Mouse (Mus musculus): ENCODE results near the gene Adgrg5.

DNA sequence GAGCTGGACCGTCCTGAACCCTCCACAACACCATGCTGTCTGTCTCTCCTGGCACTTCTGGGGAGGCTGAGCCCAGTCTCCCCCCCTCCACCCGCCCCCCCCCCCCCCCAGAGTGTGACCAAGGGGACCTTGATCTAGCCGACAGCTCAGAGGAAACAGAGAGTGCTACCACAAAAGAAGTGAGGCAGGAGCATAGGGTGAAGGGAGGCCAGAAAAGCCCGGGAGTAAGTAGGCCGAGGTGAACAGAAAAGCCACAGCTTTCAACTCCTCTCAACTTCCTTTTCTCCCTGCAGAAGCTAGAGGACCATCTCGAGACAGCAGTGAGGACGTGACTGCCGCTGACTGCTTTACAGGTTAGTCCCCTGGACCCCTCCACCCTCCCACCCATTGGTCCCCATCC lies at the start of gene Adgrg5:
- TF ChIP-seq POLR2AphosphoS2 (IDR thresholded peaks at IDR 0.05; ENCODE audit: insufficient read length, low read depth) = no peak
- no peak for TF ChIP-seq POLR2A (IDR thresholded peaks at IDR 0.05; ENCODE audit: insufficient read length, low read depth)
- TF ChIP-seq USF1 (IDR thresholded peaks at IDR 0.05; ENCODE audit: low read depth) = no peak
- no peak for TF ChIP-seq E2F4 (IDR thresholded peaks at IDR 0.05; ENCODE audit: insufficient read depth)
- no peak for TF ChIP-seq MYOG (IDR thresholded peaks at IDR 0.05; ENCODE audit: control insufficient read depth in 1 of 3, insufficient read depth in 1 of 3, insufficient read length in 2 of 3, low read depth in 2 of 3)
- TF ChIP-seq TCF12 (IDR thresholded peaks at IDR 0.05; ENCODE audit: insufficient read depth, poor library complexity, severe bottlenecking) = no peak
- TF ChIP-seq CEBPB (IDR thresholded peaks at IDR 0.05; ENCODE audit: insufficient read depth, poor library complexity, severe bottlenecking) = no peak
- TF ChIP-seq REST (IDR thresholded peaks at IDR 0.05; ENCODE audit: insufficient read depth, insufficient read length) = no peak
- TF ChIP-seq MYOD1 (IDR thresholded peaks at IDR 0.05; ENCODE audit: control insufficient read depth in 1 of 3, insufficient read length in 2 of 3, low read depth in 2 of 3) = no peak
- TF ChIP-seq MAX (IDR thresholded peaks at IDR 0.05; ENCODE audit: low read depth) = no peak
- TF ChIP-seq SRF (IDR thresholded peaks at IDR 0.05; ENCODE audit: control insufficient read depth, insufficient read length, low read depth) = no peak
- TF ChIP-seq TCF3 (IDR thresholded peaks at IDR 0.05; ENCODE audit: insufficient read length, low read depth) = no peak
